Mouse (Mus musculus) embryonic facial prominence, embryonic 13.5 days (tissue): ENCODE measurements at regions not wholly inside any gene's neighbourhood (a gene's known extent, or its start where the extent isn't known, plus 50 kb on each side); places are given as distances from the start of the nearest gene placed in this dataset.

ENCODE experiments used
- ATAC-seq: fragments of 200-750 bp; cut with Nextera tagmentation; 2 replicates; pipeline ENCODE4 v1.8.0; 2017; ENCODE audit warnings: low read depth; ENCODE audit not compliant: insufficient number of reproducible peaks, insufficient read depth, low FRiP score, low TSS enrichment
- H3K27ac ChIP-seq: fragments of 300-500 bp; sonication (generic); 2 replicates; pipeline ENCODE4 v1.5.1; 2015; ENCODE audit warnings: moderate library complexity, mild to moderate bottlenecking, inconsistent platforms
- H3K27me3 ChIP-seq: fragments of 300-500 bp; sonication (generic); 2 replicates; pipeline ENCODE4 v1.6.1; 2015; ENCODE audit warnings: mild to moderate bottlenecking, inconsistent platforms
- H3K36me3 ChIP-seq: fragments of 300-500 bp; sonication (generic); 2 replicates; pipeline ENCODE4 v1.6.1; 2015; ENCODE audit warnings: mild to moderate bottlenecking, inconsistent platforms
- H3K4me1 ChIP-seq: fragments of 300-500 bp; sonication (generic); 2 replicates; pipeline ENCODE4 v1.6.1; 2015; ENCODE audit warnings: inconsistent platforms
- H3K4me2 ChIP-seq: fragments of 300-500 bp; sonication (generic); 2 replicates; pipeline ENCODE4 v1.6.1; 2015; ENCODE audit warnings: moderate library complexity, mild to moderate bottlenecking, inconsistent platforms
- H3K4me3 ChIP-seq: fragments of 300-500 bp; sonication (generic); 2 replicates; pipeline ENCODE4 v1.5.1; 2015; ENCODE audit warnings: mild to moderate bottlenecking, inconsistent platforms
- H3K9ac ChIP-seq: fragments of 300-500 bp; sonication (generic); 2 replicates; pipeline ENCODE4 v1.6.1; 2015; ENCODE audit warnings: mild to moderate bottlenecking, inconsistent platforms
- H3K9me3 ChIP-seq: fragments of 300-500 bp; sonication (generic); 2 replicates; pipeline ENCODE4 v1.6.1; 2016; ENCODE audit warnings: inconsistent platforms
- WGBS: fragments of 180-500 bp; shearing (Covaris S2); methylation state at CpG from one replicate; pipeline ENCODE4 v1.1.7; 2015; ENCODE audit warnings: mixed read lengths; 5-methylcytosine and 5-hydroxymethylcytosine counted together

DNA sequence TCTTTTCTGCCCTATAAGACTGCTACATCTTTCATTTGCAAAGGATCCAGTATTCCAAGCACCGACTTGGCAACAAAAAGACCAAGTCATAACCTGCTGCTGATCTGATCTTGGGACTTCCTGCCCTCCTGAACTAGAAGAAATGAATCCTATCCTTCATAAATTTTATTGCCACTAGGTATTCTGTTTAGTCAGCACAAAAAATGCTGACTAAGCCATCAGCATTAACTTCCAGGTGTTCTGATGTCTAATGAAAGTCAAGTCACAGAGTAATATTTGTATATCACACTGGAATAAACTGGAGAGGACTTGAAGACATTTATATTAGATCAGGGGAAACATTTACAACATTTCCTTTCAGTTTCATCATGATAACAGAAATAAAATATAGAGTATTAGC, 371.2 kb upstream of the Hnrnpa3 start:
- Histone ChIP-seq H3K4me1 (no peaks in the 10 kb centered on the region), H3K36me3 (no peaks in the 10 kb centered on the region), H3K4me3 (no peak overlapping the region), H3K9ac (no peak overlapping the region), H3K9me3 (no peaks in the 10 kb centered on the region), H3K4me2 (no peak overlapping the region), H3K27ac (no peak overlapping the region), H3K27me3 (no peaks in the 10 kb centered on the region)
- no peak for ATAC-seq
- 90% methylated on average over 1 of the region's 1 CpGs for WGBS

DNA sequence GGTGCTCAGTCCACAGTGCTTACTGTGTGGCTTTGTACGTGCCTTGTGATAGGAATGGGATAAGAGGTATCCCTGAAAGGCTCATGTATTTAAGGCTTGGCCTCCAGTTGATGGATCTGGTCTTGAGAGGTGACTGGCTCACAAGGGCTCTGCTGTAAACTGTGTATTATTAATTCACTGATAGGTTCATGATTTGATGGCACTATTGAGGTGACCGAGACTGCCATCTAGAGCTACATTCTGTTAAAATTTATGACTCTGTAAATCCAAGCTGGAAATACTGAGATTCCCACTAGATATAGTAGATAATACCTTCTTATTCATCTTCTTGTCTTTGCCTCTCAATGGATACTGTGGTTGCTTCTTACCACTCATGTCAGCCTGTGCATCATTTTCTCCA, 367.4 kb upstream of the Hnrnpa3 start:
- no peak for ATAC-seq
- no peak overlapping the region for H3K27ac ChIP-seq
- no peak overlapping the region for H3K4me2 ChIP-seq
- WGBS = 88% methylated on average over 2 of the region's 2 CpGs
- H3K4me3 ChIP-seq = no peak overlapping the region
- no peaks in the 10 kb centered on the region for H3K9me3 ChIP-seq
- no peaks in the 10 kb centered on the region for H3K36me3 ChIP-seq
- no peaks in the 10 kb centered on the region for H3K4me1 ChIP-seq
- H3K9ac ChIP-seq = no peak overlapping the region
- no peaks in the 10 kb centered on the region for H3K27me3 ChIP-seq

DNA sequence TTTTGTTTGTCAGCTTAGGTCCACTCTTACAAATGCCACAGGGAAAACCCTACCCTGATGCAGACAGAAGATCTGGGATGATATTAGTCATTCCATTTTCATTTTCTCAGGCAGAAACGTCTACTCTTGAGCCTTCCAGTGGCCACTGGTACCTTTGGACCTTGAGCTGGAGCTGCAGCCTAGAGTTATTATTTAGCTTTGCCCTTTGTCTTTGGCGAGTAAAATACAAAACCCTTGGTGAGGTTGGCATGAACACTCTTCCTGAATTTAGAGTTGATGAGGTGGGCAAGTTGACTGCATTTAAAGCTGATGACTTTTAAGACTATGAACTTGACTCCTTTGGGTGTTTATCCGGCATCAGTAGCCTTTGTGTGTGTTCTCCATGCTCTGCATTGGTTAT, 352.2 kb upstream of the Hnrnpa3 start:
- H3K4me2 ChIP-seq = no peak overlapping the region
- no peaks in the 10 kb centered on the region for H3K9me3 ChIP-seq
- no peak overlapping the region for H3K9ac ChIP-seq
- WGBS = 79% methylated on average over 3 of the region's 3 CpGs
- no peak for ATAC-seq
- no peak overlapping the region for H3K27ac ChIP-seq
- H3K27me3 ChIP-seq = 0 out of 2 replicates have a peak, but pooled peaks cover 3% of the 10 kb centered on the region
- H3K4me1 ChIP-seq = no peaks in the 10 kb centered on the region
- no peak overlapping the region for H3K4me3 ChIP-seq
- H3K36me3 ChIP-seq = no peaks in the 10 kb centered on the region

DNA sequence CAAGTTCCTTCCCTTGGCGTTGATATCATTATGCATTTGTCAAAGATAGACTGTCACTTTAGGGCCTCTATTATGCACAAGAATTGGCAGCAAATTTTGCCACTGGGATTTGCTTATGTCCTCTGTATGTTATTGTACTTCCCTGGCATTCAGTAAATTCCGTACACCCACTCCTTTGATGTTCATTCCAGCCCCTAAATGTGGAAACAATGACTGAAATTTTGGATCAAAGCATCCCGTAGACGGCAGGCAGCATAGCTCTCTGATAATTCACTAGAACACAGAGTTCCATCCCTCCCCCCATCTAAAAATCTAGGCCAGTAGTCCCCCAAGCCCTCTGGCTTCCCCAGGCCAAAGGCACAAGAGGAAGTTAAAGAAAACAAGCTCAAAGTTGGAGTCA, 347.9 kb upstream of the Hnrnpa3 start:
- Histone ChIP-seq H3K4me1 (no peaks in the 10 kb centered on the region), H3K27ac (no peak overlapping the region), H3K4me3 (no peak overlapping the region), H3K4me2 (no peak overlapping the region), H3K9me3 (no peaks in the 10 kb centered on the region), H3K9ac (no peak overlapping the region), H3K36me3 (no peaks in the 10 kb centered on the region), H3K27me3 (peaks cover 26% of the 10 kb centered on the region)
- 31% methylated on average over 4 of the region's 4 CpGs for WGBS
- no peak for ATAC-seq

DNA sequence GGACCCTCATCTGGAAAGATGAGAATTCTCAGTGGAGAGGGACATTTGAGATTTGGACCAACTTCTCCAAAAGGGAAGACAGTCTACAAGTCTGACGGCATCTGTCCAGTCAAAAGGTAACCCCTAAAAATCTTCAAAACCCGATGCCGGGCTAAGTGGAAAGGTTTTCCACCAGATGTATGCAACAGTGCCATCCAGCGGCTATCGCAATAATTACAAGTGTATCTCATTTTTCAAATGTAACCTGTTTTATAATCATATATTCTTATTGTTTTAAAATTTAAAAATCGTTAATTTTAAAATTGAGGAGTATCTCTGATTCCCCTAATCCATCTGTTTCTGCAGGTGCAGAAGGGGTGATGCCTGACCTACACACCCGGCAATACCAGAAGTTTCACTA, 346.8 kb upstream of the Hnrnpa3 start:
- no peak overlapping the region for H3K4me3 ChIP-seq
- no peak for ATAC-seq
- no peaks in the 10 kb centered on the region for H3K36me3 ChIP-seq
- H3K9ac ChIP-seq = no peak overlapping the region
- H3K4me2 ChIP-seq = no peak overlapping the region
- H3K27me3 ChIP-seq = peaks cover 30% of the 10 kb centered on the region
- H3K9me3 ChIP-seq = no peaks in the 10 kb centered on the region
- H3K4me1 ChIP-seq = no peaks in the 10 kb centered on the region
- 12% methylated on average over 7 of the region's 7 CpGs for WGBS
- H3K27ac ChIP-seq = no peak overlapping the region

DNA sequence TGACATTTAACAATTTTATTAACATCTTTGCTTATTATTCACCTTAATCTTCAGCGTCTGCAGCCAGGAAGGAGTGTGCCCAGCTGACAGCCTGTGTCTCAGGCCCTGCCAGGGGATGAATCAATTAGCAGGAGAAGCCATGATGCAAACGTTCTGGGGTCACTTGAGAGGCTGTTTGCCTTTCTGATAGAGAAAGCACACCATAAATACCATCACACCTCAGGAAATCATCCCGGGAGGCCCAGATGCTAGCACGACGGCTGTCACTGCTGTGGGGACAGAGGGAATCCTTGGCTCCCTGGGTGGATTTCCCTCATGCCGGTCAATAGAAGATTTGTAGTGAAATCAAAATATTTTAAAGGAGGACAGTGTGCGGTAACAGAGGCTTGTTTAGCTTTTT, 343.7 kb upstream of the Hnrnpa3 start:
- no peak overlapping the region for H3K9ac ChIP-seq
- H3K9me3 ChIP-seq = no peaks in the 10 kb centered on the region
- H3K4me1 ChIP-seq = no peaks in the 10 kb centered on the region
- H3K27me3 ChIP-seq = peaks cover 30% of the 10 kb centered on the region
- H3K4me3 ChIP-seq = no peak overlapping the region
- no peak for ATAC-seq
- 55% methylated on average over 7 of the region's 7 CpGs for WGBS
- H3K4me2 ChIP-seq = no peak overlapping the region
- no peak overlapping the region for H3K27ac ChIP-seq
- no peaks in the 10 kb centered on the region for H3K36me3 ChIP-seq

DNA sequence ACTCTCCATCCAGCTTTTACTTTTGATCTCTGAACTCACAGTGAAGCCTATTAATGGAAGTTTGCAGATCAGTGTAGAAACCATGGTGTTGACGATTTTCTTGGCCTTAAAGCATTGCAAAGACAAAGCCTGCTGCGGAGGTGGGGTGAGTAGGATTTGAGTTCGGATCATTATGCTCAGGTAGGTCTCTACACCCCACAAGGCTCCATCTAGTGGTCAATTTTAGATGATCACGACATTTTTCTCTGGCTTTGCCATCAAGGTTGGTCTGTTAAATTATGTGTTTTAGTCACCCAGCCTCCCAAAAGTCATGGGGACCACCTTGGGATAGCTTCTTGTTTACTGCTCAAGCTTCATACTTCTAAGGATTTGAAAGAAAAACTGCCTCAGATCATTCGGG, 340.9 kb upstream of the Hnrnpa3 start:
- no peaks in the 10 kb centered on the region for H3K9me3 ChIP-seq
- H3K4me2 ChIP-seq = no peak overlapping the region
- H3K36me3 ChIP-seq = no peaks in the 10 kb centered on the region
- no peak overlapping the region for H3K4me3 ChIP-seq
- no peaks in the 10 kb centered on the region for H3K4me1 ChIP-seq
- H3K9ac ChIP-seq = no peak overlapping the region
- no peak overlapping the region for H3K27ac ChIP-seq
- 58% methylated on average over 5 of the region's 5 CpGs for WGBS
- peaks cover 26% of the 10 kb centered on the region for H3K27me3 ChIP-seq
- ATAC-seq = no peak

DNA sequence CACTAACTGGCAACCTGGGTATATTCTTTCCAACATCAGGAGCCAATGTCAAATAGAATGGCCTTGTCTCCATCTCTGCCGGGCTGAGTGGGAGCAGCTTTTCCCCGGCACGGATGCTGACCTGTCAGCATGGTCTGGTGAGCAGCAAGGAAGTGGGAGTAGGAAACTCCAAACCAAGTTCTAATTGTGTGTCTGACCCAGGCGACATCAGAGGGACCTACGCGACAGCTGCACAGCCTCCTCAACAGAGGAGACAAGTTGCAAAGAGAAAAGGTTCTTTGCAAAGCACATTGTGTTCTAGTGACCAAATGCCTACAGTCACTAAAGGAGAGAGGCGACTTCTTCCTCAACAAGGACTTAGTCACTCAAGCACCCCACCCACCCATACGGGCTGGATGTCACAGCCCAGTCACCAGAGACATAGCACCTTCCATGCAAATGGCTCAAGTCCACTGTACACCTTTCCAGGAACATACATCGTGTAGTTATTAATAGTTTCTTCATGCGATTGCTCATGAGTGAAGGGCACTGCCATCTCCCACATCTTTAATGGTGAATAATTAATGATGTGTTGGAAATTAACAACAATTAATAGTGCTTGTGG, 334.8 kb upstream of the Hnrnpa3 start:
- no peaks in the 10 kb centered on the region for H3K9me3 ChIP-seq
- no peak overlapping the region for H3K4me3 ChIP-seq
- H3K9ac ChIP-seq = no peak overlapping the region
- no peak overlapping the region for H3K27ac ChIP-seq
- no peaks in the 10 kb centered on the region for H3K4me1 ChIP-seq
- 84% methylated on average over 10 of the region's 10 CpGs for WGBS
- no peaks in the 10 kb centered on the region for H3K27me3 ChIP-seq
- ATAC-seq = no peak
- H3K4me2 ChIP-seq = no peak overlapping the region
- no peaks in the 10 kb centered on the region for H3K36me3 ChIP-seq

DNA sequence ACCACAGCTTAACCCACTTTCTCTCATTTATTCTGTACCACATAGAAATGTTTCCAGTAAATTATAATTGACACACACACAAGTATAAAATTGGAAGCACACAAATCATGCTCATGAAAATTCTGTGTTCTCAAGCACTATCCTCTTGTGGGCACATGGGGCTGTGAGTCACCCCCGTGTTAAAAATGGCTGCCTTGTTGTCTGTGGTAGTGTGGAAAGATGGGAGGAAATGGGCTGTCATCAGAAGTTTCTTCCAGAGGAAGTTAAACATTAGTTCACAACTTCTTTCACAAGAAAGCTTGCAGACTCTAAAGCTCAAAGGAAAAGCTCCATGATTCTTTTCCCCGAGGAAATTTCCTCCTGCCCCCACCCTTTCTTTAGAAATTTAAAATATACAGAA, 329.5 kb upstream of the Hnrnpa3 start:
- 75% methylated on average over 2 of the region's 2 CpGs for WGBS

DNA sequence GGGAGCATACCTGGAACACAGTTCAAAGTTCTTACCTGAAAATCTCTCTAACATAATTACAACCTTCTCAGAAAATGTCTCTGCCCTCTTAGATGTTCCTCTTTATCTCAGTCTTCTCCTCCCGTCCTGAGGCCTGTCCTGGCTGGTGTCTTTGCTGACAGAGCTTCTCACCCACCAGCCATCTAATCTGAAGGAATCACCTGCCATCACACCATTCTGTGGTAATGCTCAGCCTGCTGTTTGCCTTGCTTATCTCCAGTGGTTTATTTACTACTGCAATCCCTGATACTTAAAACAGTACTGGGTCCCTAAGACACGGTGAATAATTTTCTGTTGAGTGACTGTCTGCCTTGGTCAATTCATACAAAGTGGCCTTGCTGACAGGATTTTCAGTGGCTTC, 317.8 kb upstream of the Hnrnpa3 start:
- Histone ChIP-seq H3K9me3 (no peaks in the 10 kb centered on the region), H3K36me3 (no peaks in the 10 kb centered on the region), H3K27me3 (no peaks in the 10 kb centered on the region), H3K27ac (no peak overlapping the region), H3K9ac (no peak overlapping the region), H3K4me3 (no peak overlapping the region), H3K4me2 (no peak overlapping the region), H3K4me1 (no peaks in the 10 kb centered on the region)
- WGBS = 74% methylated on average over 2 of the region's 2 CpGs
- ATAC-seq = no peak

More for the DNA sequence above, 329.5 kb upstream of the Hnrnpa3 start:
- Histone ChIP-seq H3K36me3 (no peaks in the 10 kb centered on the region), H3K27me3 (no peaks in the 10 kb centered on the region), H3K9ac (no peak overlapping the region), H3K4me3 (no peak overlapping the region), H3K4me1 (no peaks in the 10 kb centered on the region), H3K9me3 (no peaks in the 10 kb centered on the region), H3K4me2 (no peak overlapping the region), H3K27ac (no peak overlapping the region)
- ATAC-seq = no peak

DNA sequence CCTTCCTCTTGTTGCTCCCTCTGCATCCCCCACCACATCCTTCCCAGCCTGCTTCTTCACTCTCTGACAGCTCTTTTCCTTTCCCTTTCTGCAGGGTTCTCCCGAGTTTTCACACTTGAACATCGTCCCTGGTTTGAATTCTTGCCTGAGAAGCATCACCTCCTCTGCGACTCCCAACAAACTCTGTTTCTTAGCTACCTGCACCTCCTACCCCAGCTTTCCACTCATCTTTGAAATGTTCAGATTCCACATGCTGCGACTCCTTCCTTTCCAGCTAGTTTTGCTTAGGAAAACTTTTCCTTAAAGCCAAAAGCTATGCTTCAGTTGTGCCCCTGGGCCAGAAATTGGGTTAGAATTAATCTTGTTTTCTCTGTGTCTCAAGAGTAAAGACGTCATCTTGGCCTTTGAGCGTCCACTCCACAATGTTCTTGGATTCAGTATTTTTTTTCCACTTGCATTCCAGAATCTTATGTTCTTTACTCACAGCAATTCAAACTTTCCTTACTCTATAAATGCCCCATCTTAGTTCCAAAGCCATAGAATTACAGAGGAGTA, 317.3 kb upstream of the Hnrnpa3 start:
- Histone ChIP-seq H3K27ac (no peak overlapping the region), H3K4me3 (no peak overlapping the region), H3K9ac (no peak overlapping the region), H3K27me3 (no peaks in the 10 kb centered on the region), H3K9me3 (no peaks in the 10 kb centered on the region), H3K4me2 (no peak overlapping the region), H3K4me1 (no peaks in the 10 kb centered on the region), H3K36me3 (no peaks in the 10 kb centered on the region)
- WGBS = 68% methylated on average over 6 of the region's 6 CpGs
- ATAC-seq = no peak

DNA sequence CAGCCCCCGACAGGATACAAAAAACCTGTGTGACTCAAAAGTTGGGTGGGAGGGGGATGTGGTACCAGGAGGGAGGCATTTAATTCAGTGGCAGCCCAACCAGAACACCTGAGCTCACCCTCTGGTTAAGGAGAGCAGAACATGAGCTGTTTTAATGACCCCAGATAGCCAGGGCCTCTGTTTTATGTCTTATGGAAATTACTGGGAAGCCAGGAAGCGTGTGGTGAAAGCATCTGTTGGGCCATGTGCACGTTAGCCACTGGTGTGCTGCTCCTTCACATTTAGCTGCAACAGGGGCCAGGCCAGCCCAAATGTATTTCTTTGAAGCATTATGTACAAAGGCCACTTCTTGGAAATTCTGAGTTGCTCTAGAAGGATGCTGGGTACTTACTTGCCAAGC, 308.2 kb upstream of the Hnrnpa3 start:
- Histone ChIP-seq H3K9ac (no peak overlapping the region), H3K27ac (no peak overlapping the region), H3K4me2 (no peak overlapping the region), H3K4me3 (no peak overlapping the region), H3K27me3 (no peaks in the 10 kb centered on the region), H3K36me3 (no peaks in the 10 kb centered on the region), H3K9me3 (no peaks in the 10 kb centered on the region), H3K4me1 (no peaks in the 10 kb centered on the region)
- ATAC-seq = no peak
- WGBS = 71% methylated on average over 3 of the region's 3 CpGs
